Mouse (Mus musculus) liver, embryonic 11.5 days (tissue): ENCODE measurements around the gene Cbfa2t2. TPM values are rescaled to one million over a fixed set of nuclear protein-coding genes. Genes with fewer than 3 reads are reported as not detected.

Experiments used
- ATAC-seq: fragments of 200-750 bp; cut with Nextera tagmentation; replicated peaks from 2 replicates; pipeline ENCODE4 v1.8.0; 2017; ENCODE audit warnings: moderate number of reproducible peaks, mild to moderate bottlenecking, moderate TSS enrichment, moderate library complexity; ENCODE audit not compliant: low FRiP score
- DNase-seq: peaks from one replicate; pipeline ENCODE4 v3.0.0-alpha.2; 2017; ENCODE audit warnings: low spot score
- H3K27ac ChIP-seq: fragments of 300-500 bp; sonication (generic); 2 replicates; pipeline ENCODE4 v1.5.1; 2014; ENCODE audit warnings: mild to moderate bottlenecking, low read depth, low read length, control low read depth
- H3K27me3 ChIP-seq: fragments of 300-500 bp; sonication (generic); replicated peaks from 2 replicates; pipeline ENCODE4 v1.6.1; 2014; ENCODE audit warnings: low read length, mixed read lengths; ENCODE audit not compliant: control insufficient read depth, insufficient read depth
- H3K36me3 ChIP-seq: fragments of 300-500 bp; sonication (generic); 2 replicates; pipeline ENCODE4 v1.6.1; 2014; ENCODE audit warnings: mild to moderate bottlenecking, low read length, moderate library complexity, mixed read lengths; ENCODE audit not compliant: control insufficient read depth, insufficient read depth
- H3K4me1 ChIP-seq: fragments of 300-500 bp; sonication (generic); replicated peaks from 2 replicates; pipeline ENCODE4 v1.6.1; 2014; ENCODE audit warnings: low read length, mixed read lengths; ENCODE audit not compliant: control insufficient read depth, insufficient read depth
- H3K4me2 ChIP-seq: fragments of 300-500 bp; sonication (generic); 2 replicates; pipeline ENCODE4 v1.6.1; 2014; ENCODE audit warnings: mild to moderate bottlenecking, control low read depth, moderate library complexity
- H3K4me3 ChIP-seq: fragments of 300-500 bp; sonication (generic); 2 replicates; pipeline ENCODE4 v1.5.1; 2014; ENCODE audit warnings: low read depth, low read length, control low read depth
- H3K9ac ChIP-seq: fragments of 300-500 bp; sonication (generic); 2 replicates; pipeline ENCODE4 v1.6.1; 2014; ENCODE audit warnings: low read depth, low read length, control low read depth
- H3K9me3 ChIP-seq: fragments of 300-500 bp; sonication (generic); 2 replicates; pipeline ENCODE4 v1.6.1; 2016; ENCODE audit warnings: low read length, inconsistent platforms, mixed read lengths; ENCODE audit not compliant: control insufficient read depth
- WGBS: fragments of 180-500 bp; shearing (Covaris S2); extraction: QIAGEN DNeasy Blood & Tissue Kit; methylation state at CpG from one replicate; pipeline ENCODE4 v1.1.7; 2014; 5-methylcytosine and 5-hydroxymethylcytosine counted together
- polyA plus RNA-seq: library from polyadenylated mRNA; unstranded; fragments of >200 nt; fragmentation: Nextera tagmentation; extraction: Ambion mirVana; gene quantifications from 2 replicates; pipeline ENCODE4 v1.2.1, GENCODE M21; 2014

Gene Cbfa2t2
- polyA plus RNA-seq, 1 experiment from 2014 or later, result 23.5 TPM

GRCm38 (mm10) chr2:154500758-154501157 is 64.5 kb downstream of the Cbfa2t2 start:
- H3K9me3 ChIP-seq, result no peaks in the 10 kb centered on the region
- H3K36me3 ChIP-seq, result no peaks in the 10 kb centered on the region; the same call in 1 of the 2 replicates
- H3K4me3 ChIP-seq, result no peak overlapping the region
- ATAC-seq (no peak), DNase-seq (no peak)
- no peak overlapping the region for H3K27ac ChIP-seq
- no peak overlapping the region for H3K9ac ChIP-seq
- no peak overlapping the region for H3K4me2 ChIP-seq
- 92% methylated on average over 3 of the region's 3 CpGs for WGBS
- no peaks in the 10 kb centered on the region for H3K27me3 ChIP-seq
- peaks cover 9% of the 10 kb centered on the region; the same call in 1 of the 2 replicates for H3K4me1 ChIP-seq

- Histone ChIP-seq H3K36me3 (peaks cover 3% of the 10 kb centered on the region; the same call in 1 of the 2 replicates), H3K9me3 (no peaks in the 10 kb centered on the region), H3K4me3 (no peak overlapping the region), H3K4me2 (no peak overlapping the region), H3K27me3 (no peaks in the 10 kb centered on the region), H3K9ac (no peak overlapping the region), H3K4me1 (0 out of 2 replicates have a peak, but pooled peaks cover 3% of the 10 kb centered on the region), H3K27ac (no peak overlapping the region)
- 88% methylated on average over 2 of the region's 2 CpGs for WGBS
- DNase-seq (no peak), ATAC-seq (no peak)
Observed at GRCm38 (mm10) chr2:154507076-154507475, 70.8 kb downstream of the Cbfa2t2 start.

GRCm38 (mm10) chr2:154507566-154508283 is 71.4 kb downstream of the Cbfa2t2 start:
- 68% methylated on average over 9 of the region's 9 CpGs for whole genome bisulfite sequencing
- H3K4me3 ChIP-seq, result no peak overlapping the region
- H3K4me1 ChIP-seq, result 0 out of 2 replicates have a peak, but pooled peaks cover 3% of the 10 kb centered on the region
- DNase-seq (no peak), ATAC-seq (peak; percentile 58; the same call in 1 of the 2 replicates)
- peaks cover 3% of the 10 kb centered on the region; the same call in 1 of the 2 replicates for H3K36me3 ChIP-seq
- H3K4me2 ChIP-seq, result no peak overlapping the region
- no peaks in the 10 kb centered on the region for H3K27me3 ChIP-seq
- no peaks in the 10 kb centered on the region for H3K9me3 ChIP-seq
- no peak overlapping the region for H3K9ac ChIP-seq
- H3K27ac ChIP-seq, result peak overlapping the region; percentile 34; the same call in 1 of the 2 replicates

DNA sequence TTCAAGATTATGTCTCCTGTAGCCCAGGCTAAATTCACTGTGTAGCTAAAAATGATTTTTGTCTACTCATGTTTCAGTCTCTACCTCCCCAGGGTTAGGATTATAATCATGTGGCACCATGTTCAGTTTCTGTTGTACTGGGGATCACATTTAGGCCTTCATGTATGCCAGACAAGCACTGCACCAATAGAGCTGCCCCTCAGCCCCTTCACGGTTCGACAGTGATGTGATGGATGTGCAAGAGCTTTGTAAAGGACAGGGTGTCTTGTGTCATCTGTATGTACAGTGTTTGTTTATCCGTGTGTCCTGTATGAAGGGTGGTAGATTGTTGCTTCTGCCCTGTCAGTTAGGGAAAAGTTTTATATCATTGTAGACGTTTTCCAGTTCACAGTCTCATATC is 72.2 kb downstream of the Cbfa2t2 start:
- whole genome bisulfite sequencing, result 94% methylated on average over 4 of the region's 4 CpGs
- no peak overlapping the region for H3K9ac ChIP-seq
- 0 out of 2 replicates have a peak, but pooled peaks cover 3% of the 10 kb centered on the region for H3K4me1 ChIP-seq
- no peak overlapping the region for H3K4me2 ChIP-seq
- no peak overlapping the region for H3K27ac ChIP-seq
- no peak overlapping the region for H3K4me3 ChIP-seq
- ATAC-seq (no peak; the same call in 1 of the 2 replicates), DNase-seq (no peak)
- no peaks in the 10 kb centered on the region for H3K27me3 ChIP-seq
- H3K9me3 ChIP-seq, result no peaks in the 10 kb centered on the region
- H3K36me3 ChIP-seq, result peaks cover 3% of the 10 kb centered on the region; the same call in 1 of the 2 replicates

DNA sequence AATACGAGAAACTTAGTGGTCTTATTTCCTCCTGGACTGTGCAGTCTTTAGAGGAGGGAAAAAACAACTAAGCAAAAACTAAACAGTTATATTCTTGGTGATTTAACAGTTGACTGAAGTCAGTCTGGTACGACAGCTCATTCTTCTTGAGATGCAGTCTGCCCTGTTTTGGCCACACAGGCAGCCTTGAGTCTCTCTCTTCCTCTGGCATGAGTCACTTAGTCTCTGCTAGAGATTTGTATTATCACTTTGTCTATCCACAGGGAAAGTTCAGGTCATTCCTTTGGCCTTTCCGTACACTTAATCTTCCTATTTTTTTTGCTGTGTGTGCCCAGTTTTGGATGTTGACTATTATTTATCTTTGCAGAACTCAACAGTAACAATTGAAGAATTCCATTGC is 73.9 kb downstream of the Cbfa2t2 start:
- Histone ChIP-seq H3K9me3 (no peaks in the 10 kb centered on the region), H3K27me3 (no peaks in the 10 kb centered on the region), H3K9ac (no peak overlapping the region), H3K4me3 (no peak overlapping the region), H3K4me1 (0 out of 2 replicates have a peak, but pooled peaks cover 3% of the 10 kb centered on the region), H3K36me3 (peaks cover 3% of the 10 kb centered on the region; the same call in 1 of the 2 replicates), H3K4me2 (no peak overlapping the region), H3K27ac (no peak overlapping the region)
- no peak for ATAC-seq
- 90% methylated on average over 3 of the region's 3 CpGs for WGBS
- no peak for DNase-seq

DNA sequence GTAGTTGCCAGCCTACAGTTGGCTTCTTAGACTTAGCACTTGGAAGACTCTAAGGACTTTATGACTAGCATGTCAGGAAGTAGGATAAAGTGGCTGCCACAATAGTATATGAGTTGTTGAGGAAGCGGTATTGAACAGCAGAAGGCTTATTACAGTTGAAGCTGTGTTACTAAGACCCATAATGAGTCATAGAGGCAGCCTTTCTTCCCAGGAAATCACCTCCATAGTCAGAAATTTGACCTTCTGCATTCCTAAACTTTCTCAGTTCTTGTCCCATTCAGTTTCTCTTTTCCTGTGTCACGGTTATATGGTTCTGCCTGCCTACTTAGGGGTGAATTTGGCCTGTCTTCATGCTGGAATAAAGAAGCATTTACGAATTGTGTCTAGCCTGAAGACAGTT is 80.7 kb downstream of the Cbfa2t2 start:
- Histone ChIP-seq H3K4me2 (no peak overlapping the region), H3K27me3 (no peaks in the 10 kb centered on the region), H3K9me3 (no peaks in the 10 kb centered on the region), H3K4me1 (no peaks in the 10 kb centered on the region), H3K4me3 (no peak overlapping the region), H3K36me3 (no peaks in the 10 kb centered on the region), H3K27ac (no peak overlapping the region), H3K9ac (no peak overlapping the region)
- ATAC-seq (no peak), DNase-seq (no peak)
- 83% methylated on average over 3 of the region's 3 CpGs for WGBS

GRCm38 (mm10) chr2:154517424-154517823 is 81.1 kb downstream of the Cbfa2t2 start:
- no peak overlapping the region for H3K9ac ChIP-seq
- no peak overlapping the region for H3K4me3 ChIP-seq
- 92% methylated on average over 5 of the region's 5 CpGs for WGBS
- ATAC-seq (no peak), DNase-seq (no peak)
- H3K4me2 ChIP-seq, result no peak overlapping the region
- H3K4me1 ChIP-seq, result no peaks in the 10 kb centered on the region
- H3K36me3 ChIP-seq, result no peaks in the 10 kb centered on the region
- H3K27ac ChIP-seq, result no peak overlapping the region
- no peaks in the 10 kb centered on the region for H3K27me3 ChIP-seq
- no peaks in the 10 kb centered on the region for H3K9me3 ChIP-seq

DNA sequence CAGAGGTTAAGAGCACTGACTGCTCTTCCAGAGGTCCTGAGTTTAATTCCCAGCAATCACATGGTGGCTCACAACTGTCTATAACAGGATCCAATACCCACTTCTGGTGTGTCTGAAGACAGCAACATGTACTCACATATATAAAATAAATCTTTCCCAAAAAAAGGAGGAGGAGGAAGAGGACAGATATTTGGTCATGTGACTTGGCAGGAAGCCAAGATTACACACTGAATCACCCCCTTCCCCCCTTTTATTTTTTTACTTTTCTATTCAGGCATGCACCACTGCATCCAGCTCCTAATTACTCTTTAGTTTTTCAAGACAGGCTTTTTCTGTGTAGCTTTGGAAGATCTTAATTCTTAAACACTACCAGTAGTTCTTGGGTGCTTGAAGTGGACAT is 85.2 kb downstream of the Cbfa2t2 start:
- Histone ChIP-seq H3K4me3 (no peak overlapping the region), H3K4me2 (no peak overlapping the region), H3K9ac (no peak overlapping the region), H3K27me3 (no peaks in the 10 kb centered on the region), H3K27ac (no peak overlapping the region), H3K36me3 (peaks cover 11% of the 10 kb centered on the region; the same call in 1 of the 2 replicates), H3K9me3 (no peaks in the 10 kb centered on the region), H3K4me1 (no peaks in the 10 kb centered on the region)
- DNase-seq (no peak), ATAC-seq (no peak)

DNA sequence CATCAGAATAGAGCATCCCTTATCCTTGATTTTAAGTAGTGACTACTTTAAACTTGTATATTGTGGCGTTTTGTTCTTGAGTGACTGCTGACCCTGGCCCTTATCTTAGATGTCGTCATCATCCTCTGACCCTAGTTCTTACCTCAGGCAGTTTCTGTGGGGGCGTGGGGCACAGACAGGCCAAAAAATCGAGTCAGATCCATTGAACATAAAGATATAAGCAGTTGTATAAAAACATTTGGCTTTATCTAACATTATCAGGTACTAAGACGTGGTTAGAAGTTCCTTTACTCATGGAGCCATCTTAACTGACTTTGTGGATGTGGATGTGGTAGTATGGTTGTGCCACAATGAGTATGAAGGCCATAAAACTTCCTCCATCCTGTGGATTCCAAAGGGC is 86.1 kb downstream of the Cbfa2t2 start:
- no peaks in the 10 kb centered on the region for H3K9me3 ChIP-seq
- no peak overlapping the region for H3K4me3 ChIP-seq
- no peak overlapping the region for H3K27ac ChIP-seq
- DNase-seq (no peak), ATAC-seq (no peak)
- peaks cover 13% of the 10 kb centered on the region; the same call in 1 of the 2 replicates for H3K36me3 ChIP-seq
- H3K27me3 ChIP-seq, result no peaks in the 10 kb centered on the region
- H3K4me2 ChIP-seq, result no peak overlapping the region
- H3K4me1 ChIP-seq, result no peaks in the 10 kb centered on the region
- H3K9ac ChIP-seq, result no peak overlapping the region
- 66% methylated on average over 5 of the region's 5 CpGs for WGBS
